Mouse (Mus musculus): ENCODE results near the gene Mcoln3. TPM values are rescaled to one million over a fixed set of nuclear protein-coding genes. Genes with fewer than 3 reads are reported as not detected.

Mcoln3 gene
- total RNA-seq, 2 experiments from 2014 or later, result not detected

GRCm38 (mm10) chr3:146123464-146123825, 6.2 kb downstream of the Mcoln3 start:
- ATAC-seq (replicated peaks; ENCODE audit: poor library complexity, severe bottlenecking), result no peak

- no peak for ATAC-seq (replicated peaks; ENCODE audit: poor library complexity, severe bottlenecking)
Measured at GRCm38 (mm10) chr3:146127205-146127604, 10.0 kb downstream of the Mcoln3 start.

- ATAC-seq (replicated peaks; ENCODE audit: poor library complexity, severe bottlenecking), result peak; percentile 96
Measured at GRCm38 (mm10) chr3:146134834-146135233, 17.6 kb downstream of the Mcoln3 start.

- peak; percentile 68 for ATAC-seq (replicated peaks; ENCODE audit: poor library complexity, severe bottlenecking)
Measured at GRCm38 (mm10) chr3:146135417-146135816, 18.2 kb downstream of the Mcoln3 start.

- ATAC-seq (replicated peaks; ENCODE audit: poor library complexity, severe bottlenecking), result no peak
Measured at GRCm38 (mm10) chr3:146136422-146136821, 19.2 kb downstream of the Mcoln3 start.

GRCm38 (mm10) chr3:146140276-146140675, 23.0 kb downstream of the Mcoln3 start:
- ATAC-seq (replicated peaks; ENCODE audit: poor library complexity, severe bottlenecking), result no peak

GRCm38 (mm10) chr3:146142523-146142922, 25.3 kb downstream of the Mcoln3 start:
- peak; percentile 59 for ATAC-seq (replicated peaks; ENCODE audit: poor library complexity, severe bottlenecking)

GRCm38 (mm10) chr3:146145501-146145900, 28.3 kb downstream of the Mcoln3 start:
- no peak for ATAC-seq (replicated peaks; ENCODE audit: poor library complexity, severe bottlenecking)

- no peak for ATAC-seq (replicated peaks; ENCODE audit: poor library complexity, severe bottlenecking)
Measured at GRCm38 (mm10) chr3:146146131-146146530, 28.9 kb downstream of the Mcoln3 start.

GRCm38 (mm10) chr3:146149156-146150057, 32.2 kb downstream of the Mcoln3 start, which contains the start of gene Mcoln2:
Gene Mcoln2 (plus strand): TSS chr3:146149833.
- ATAC-seq (replicated peaks; ENCODE audit: poor library complexity, severe bottlenecking), result peak; percentile 76

GRCm38 (mm10) chr3:146150058-146150400, 32.8 kb downstream of the Mcoln3 start:
- peak; percentile 83 for ATAC-seq (replicated peaks; ENCODE audit: poor library complexity, severe bottlenecking)

GRCm38 (mm10) chr3:146150560-146150959, 33.3 kb downstream of the Mcoln3 start:
- ATAC-seq (replicated peaks; ENCODE audit: poor library complexity, severe bottlenecking), result peak; percentile 16

GRCm38 (mm10) chr3:146151328-146151727, 34.1 kb downstream of the Mcoln3 start:
- no peak for ATAC-seq (replicated peaks; ENCODE audit: poor library complexity, severe bottlenecking)

- no peak for ATAC-seq (replicated peaks; ENCODE audit: poor library complexity, severe bottlenecking)
Measured at GRCm38 (mm10) chr3:146151755-146152154, 34.5 kb downstream of the Mcoln3 start.

- no peak for ATAC-seq (replicated peaks; ENCODE audit: poor library complexity, severe bottlenecking)
Measured at GRCm38 (mm10) chr3:146152348-146152747, 35.1 kb downstream of the Mcoln3 start.

- ATAC-seq (replicated peaks; ENCODE audit: poor library complexity, severe bottlenecking), result no peak
Measured at GRCm38 (mm10) chr3:146152913-146153312, 35.7 kb downstream of the Mcoln3 start.

- 0 out of 2 replicates have a peak, but pooled peaks have one; percentile 10 for ATAC-seq (replicated peaks; ENCODE audit: poor library complexity, severe bottlenecking)
Measured at GRCm38 (mm10) chr3:146153862-146154611, 36.8 kb downstream of the Mcoln3 start.

GRCm38 (mm10) chr3:146155628-146156576, 38.7 kb downstream of the Mcoln3 start:
- ATAC-seq (replicated peaks; ENCODE audit: poor library complexity, severe bottlenecking), result peak; percentile 57

- ATAC-seq (replicated peaks; ENCODE audit: poor library complexity, severe bottlenecking), result peak; percentile 42
Measured at GRCm38 (mm10) chr3:146156811-146157210, 39.6 kb downstream of the Mcoln3 start.

GRCm38 (mm10) chr3:146158039-146158438, 40.8 kb downstream of the Mcoln3 start:
- peak; percentile 16 for ATAC-seq (replicated peaks; ENCODE audit: poor library complexity, severe bottlenecking)

Measured in granulocyte monocyte progenitor cell, adult 5-6 weeks (primary cell).